Mouse (Mus musculus) A20 (cell line): ENCODE measurements around the gene Camk1d.

Experiments used
- DNase-seq: peaks from one replicate; pipeline ENCODE4 v3.0.0-alpha.2; 2011; ENCODE audit warnings: low read depth, low spot score

Camk1d gene

DNA sequence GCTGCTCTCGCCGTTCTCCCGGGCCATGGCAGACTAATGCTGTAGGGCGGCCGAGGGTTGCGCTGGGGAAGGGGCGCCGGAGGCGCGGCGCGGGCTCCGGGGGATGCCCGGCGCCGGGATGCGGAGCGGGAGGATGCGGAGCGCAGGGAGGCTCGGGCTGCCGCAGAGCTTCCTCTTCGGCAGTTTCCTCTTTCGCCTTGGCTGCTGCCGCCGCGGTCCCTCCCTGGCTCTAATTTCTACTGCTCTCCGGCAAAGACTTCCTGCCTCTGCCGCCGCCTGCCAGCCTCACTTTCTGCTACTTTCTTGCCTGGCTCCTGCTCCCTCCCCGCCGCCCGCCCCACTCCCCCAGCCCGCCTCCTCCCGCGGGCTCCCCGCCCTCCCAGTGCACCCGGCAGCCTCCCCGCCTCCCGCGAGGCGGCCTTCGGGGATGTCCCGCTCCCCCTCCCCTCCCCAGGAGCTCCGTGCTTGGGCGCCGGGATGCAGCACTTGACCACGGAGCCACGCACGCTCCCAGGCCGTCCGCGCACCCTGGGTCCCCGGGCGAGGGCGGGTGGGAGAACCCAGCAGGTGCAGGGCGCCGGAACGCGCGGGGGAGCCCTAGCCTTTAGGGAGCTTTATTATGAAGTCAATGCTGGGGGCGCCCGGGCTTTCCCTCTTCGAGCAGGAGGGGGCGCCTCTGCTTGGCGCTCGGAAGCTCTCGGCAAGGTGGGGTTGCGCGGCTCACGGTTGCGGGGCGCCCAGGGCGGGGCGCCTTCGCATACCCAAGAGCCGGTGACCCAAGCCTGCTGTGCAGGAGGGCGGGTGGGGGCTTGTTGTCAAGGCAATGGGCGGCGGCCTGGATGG lies at the start of gene Camk1d:
TSS of gene Camk1d (minus strand) at position 305 of the 843 bp plus-strand sequence.
- peak; percentile 94 for DNase-seq

- DNase-seq: no peak
Measured at GRCm38 (mm10) chr2:5762031-5762430, 47.7 kb upstream of the Camk1d start.

DNA sequence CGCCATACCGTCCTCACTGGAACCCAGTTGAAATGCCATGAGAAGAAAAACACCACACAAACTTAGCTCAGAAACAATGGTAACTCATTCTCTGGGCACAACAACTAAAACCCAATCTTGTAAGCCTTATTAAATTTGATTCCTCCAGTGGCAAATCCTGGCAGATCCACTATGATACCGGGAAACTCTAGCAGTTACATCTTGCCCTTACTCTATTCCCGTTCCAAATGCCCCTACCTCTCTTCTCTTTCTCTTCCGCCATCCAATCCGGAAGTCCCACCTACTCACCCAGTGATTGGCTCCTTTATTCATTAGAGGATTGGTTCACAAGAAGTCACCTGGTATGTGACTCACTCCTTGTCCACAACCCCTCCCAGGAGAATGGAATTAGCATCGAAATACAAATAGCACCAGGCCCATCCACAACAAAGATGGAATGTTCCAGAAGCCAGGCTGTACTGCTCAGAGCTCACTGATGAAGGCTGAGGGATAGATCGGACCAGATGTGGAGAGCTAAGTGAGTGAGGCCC lies 46.2 kb upstream of the Camk1d start:
- no peak for DNase-seq

GRCm38 (mm10) chr2:5758569-5758968 lies 44.3 kb upstream of the Camk1d start:
- DNase-seq: no peak

- DNase-seq: no peak
Measured at GRCm38 (mm10) chr2:5750872-5751271, 36.6 kb upstream of the Camk1d start.

GRCm38 (mm10) chr2:5749210-5749609 lies 34.9 kb upstream of the Camk1d start:
- DNase-seq: no peak

GRCm38 (mm10) chr2:5747545-5748043 lies 33.3 kb upstream of the Camk1d start:
- no peak for DNase-seq

DNA sequence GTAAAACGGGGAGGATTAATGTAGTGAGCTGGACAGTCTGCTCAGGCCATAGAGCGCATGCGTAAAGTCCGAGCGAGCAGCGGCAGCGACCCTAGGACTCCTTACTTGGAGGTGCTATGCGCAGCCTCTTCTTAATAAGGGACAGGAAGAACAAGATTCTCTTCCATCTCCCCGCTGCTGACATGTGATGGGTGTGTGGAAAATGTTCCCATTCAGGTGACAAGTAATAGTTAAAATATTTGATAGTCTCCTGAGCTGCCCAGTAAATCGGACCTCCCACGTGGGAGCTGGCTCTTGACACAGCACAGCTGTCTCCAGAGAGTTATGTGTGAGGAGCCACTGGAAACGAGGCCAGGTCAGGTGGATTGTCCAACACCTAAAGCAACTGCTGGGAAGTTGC lies 32.2 kb upstream of the Camk1d start:
- DNase-seq: no peak

DNA sequence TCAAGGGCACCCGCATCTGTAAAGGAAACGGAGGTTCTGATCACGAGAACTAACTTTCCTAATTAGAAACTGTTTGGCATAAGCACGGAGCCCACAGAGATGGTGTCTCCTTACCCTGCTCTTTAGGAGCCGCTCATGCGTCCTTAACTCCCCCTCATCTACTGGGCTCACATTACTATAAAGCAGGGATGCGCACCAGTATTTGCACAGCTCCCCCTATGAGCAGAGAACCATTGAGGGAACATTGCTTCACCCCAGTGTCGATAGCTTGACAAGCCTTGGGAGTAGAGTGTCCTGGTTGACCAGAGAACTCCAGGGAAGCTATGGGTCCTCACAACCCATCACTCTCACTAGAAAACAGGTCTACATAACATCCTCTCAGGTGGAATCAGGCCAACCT lies 29.6 kb upstream of the Camk1d start:
- DNase-seq: no peak

DNA sequence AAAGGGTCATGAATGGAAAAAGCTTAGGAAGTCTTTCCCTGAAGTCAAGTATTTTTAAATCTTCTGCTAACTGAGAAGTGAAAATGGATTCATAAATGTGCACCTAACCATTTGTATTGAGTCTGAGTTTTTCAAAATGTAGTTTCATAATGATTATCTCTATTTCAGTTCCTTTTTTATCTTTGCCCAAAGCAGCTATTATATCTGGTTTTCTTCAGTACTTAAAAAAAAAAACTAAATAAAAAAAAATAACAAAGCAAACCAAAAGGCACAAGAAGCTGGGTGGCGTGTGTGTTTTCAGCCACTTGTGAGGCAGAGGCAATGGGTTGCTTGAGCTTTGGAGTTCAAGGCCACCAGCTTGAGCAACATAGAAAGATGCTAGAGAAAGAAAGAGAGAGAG lies 26.6 kb upstream of the Camk1d start:
- peak; percentile 70 for DNase-seq

GRCm38 (mm10) chr2:5735881-5736280 lies 21.6 kb upstream of the Camk1d start:
- DNase-seq: no peak

- DNase-seq: no peak
Measured at GRCm38 (mm10) chr2:5733300-5734085, 19.2 kb upstream of the Camk1d start.

- no peak for DNase-seq
Measured at GRCm38 (mm10) chr2:5732047-5732446, 17.7 kb upstream of the Camk1d start.

DNA sequence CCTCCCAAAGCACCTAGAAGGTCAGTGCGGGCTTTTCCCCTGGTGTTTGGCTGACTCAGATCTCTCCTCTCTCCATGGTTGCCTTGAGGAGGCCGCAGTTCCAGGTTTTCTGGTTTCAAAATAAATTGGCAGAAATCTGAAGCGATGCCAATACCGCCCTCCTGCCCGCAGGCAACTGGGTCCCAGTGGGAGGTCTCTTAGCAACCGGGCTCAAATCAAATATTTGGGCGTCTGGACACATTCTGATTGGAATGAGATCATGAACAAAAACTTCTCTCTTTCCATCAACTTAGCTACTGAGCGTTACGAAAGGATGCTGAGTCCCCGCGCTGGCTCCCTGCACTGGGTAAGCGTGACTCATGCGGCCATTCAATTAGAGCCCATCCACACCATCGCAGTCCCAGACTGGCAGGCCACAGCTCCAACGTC lies 16.1 kb upstream of the Camk1d start:
- DNase-seq: no peak

GRCm38 (mm10) chr2:5729931-5730330 lies 15.6 kb upstream of the Camk1d start:
- DNase-seq: no peak

GRCm38 (mm10) chr2:5725028-5725701 lies 10.8 kb upstream of the Camk1d start:
- DNase-seq: no peak

DNA sequence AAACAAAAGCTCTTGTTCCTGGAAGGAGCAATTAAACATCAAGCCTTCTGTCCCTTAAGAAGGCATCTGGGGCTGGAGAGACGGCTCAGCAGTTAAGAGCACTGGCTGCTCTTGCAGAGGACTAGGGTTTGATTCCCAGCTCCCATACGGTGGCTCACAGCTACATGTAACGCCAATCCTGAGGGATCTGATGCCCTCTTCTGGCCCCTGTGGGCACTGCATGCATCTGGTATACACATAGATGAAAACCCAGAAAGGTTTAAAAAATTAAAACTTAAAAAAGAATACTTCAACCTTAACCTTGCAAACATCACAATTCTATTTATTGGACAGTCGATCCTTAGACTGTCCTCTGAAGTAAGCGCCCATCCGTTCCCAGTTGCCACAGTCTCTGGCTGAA lies 3.4 kb upstream of the Camk1d start:
- no peak for DNase-seq

DNA sequence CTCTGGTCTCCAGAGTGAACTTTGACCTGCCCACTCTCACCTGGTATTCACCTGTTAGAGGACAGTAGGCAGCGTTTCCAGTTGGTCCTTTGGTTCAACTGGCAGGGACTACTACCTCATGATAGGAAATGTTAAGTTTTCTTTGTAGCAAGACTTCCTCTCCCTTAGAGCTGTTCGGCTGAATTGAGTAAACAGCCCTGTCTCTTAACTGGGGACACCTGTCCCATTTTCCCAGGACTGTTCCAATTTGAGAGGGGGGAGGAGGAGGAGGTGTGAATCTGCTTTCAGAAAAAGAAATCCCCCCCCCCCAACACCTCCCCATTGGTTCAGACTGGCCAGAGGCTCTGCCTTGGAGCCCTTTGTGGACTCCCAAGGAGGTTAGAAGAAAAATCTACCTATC lies 1.2 kb upstream of the Camk1d start:
- no peak for DNase-seq

GRCm38 (mm10) chr2:5715054-5715410 lies 717 bp upstream of the Camk1d start:
- no peak for DNase-seq

- peak; percentile 91 for DNase-seq
Measured at GRCm38 (mm10) chr2:5713325-5714210, 747 bp downstream of the Camk1d start.

DNA sequence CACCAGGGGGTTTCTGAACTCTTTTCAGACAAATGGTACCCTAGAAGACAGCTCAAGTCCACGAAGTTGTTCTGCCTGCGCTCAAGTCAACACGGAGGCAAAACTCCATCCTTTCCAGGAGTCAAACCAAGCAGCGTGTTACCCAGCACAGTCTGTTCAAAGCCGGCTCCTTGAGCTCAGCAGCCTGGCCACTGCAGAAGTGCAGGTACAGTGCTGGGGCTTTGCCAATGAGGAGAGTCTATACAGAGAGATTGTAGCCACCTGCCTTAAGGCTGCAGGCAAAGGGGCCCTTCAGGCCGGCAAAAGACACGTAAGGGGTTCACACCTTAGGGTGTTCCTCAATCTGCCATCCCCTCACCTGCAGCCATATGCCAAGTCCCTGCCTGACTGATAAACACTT lies 2.1 kb downstream of the Camk1d start:
- DNase-seq: peak; percentile 60
